Mouse (Mus musculus) ES-Bruce4 (cell line): ENCODE measurements around the gene Gtpbp3.

Experiments used
- CTCF ChIP-seq: IDR thresholded peaks from one replicate; pipeline ENCODE4 v1.8.1; 2011; ENCODE audit warnings: low read depth, low read length
- POLR2A ChIP-seq: IDR thresholded peaks from one replicate; pipeline ENCODE4 v1.8.1; 2011; ENCODE audit warnings: low read length; ENCODE audit not compliant: insufficient read depth

DNA sequence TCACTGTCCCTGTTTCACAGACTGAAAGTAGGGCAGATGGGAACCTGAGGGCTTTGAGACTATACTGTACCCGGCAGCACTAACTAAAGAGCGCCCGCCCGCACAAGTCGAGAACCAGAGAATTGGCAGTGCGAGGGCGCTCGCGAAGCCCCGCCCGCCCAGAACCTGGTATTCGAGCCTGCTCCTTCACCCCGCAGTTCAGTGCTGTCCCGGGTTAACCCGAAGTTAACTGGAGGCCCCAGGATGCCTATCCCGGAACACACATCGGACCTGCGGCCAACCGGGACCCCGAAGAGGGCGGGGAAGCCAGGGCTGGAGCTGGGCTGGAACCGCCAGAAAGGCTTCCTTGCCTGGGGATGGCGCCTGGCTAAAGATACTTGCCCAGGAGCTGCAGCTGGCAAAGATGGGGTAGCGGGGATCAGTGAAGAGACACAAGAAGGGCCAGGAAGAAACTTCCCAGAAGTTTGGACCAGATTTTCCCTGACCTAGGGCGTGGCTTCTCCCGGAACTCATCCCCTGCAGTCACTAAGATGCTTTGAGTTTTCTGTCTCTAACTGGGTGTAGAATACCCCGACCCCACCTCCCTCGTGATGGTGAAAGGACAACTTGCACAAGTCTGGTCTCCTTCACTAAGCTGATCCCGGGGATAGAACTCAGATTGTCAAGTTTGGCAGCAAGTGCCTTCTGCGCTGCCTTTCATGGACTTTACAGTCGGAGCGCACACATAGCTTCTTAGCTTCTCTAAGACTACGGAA lies at the start of gene Gtpbp3:
- TF ChIP-seq CTCF (no peak), POLR2A (no peak)
